Mouse (Mus musculus): ENCODE data around the gene E130308A19Rik. TPM values are rescaled to one million over a fixed set of nuclear protein-coding genes. Genes with fewer than 3 reads are reported as not detected.

Gene E130308A19Rik
- total and polyA plus RNA-seq, 3 experiments: 2.4 to 3.4 (median 3.1) TPM

- Histone ChIP-seq H3K4me1 (ENCODE audit: control insufficient read depth in 1 of 2, insufficient read depth in 2 of 2) (peaks cover 6 to 15% of the 10 kb centered on the region in 2 experiments), H3K27me3 (replicated peaks) (no peaks in the 10 kb centered on the region), H3K9ac (ENCODE audit: insufficient read depth, low read depth) (no peak overlapping the region), H3K27ac (ENCODE audit: insufficient read depth, low read depth) (no peak overlapping the region), H3K36me3 (replicated peaks in 1 of 2; ENCODE audit: control insufficient read depth in 1 of 2, insufficient read depth in 1 of 2, low read length in 1 of 2) (peaks cover 0 to 5% of the 10 kb centered on the region in 2 experiments), H3K4me3 (replicated peaks in 1 of 3; ENCODE audit: low read depth in 2 of 3, low read length in 2 of 3, poor library complexity in 1 of 3) (no peak overlapping the region), H3K4me2 (ENCODE audit: insufficient read depth, low read depth, poor library complexity, severe bottlenecking) (no peak overlapping the region), H3K9me3 (replicated peaks; ENCODE audit: low read length) (no peaks in the 10 kb centered on the region), H3K79me2 (replicated peaks; ENCODE audit: control insufficient read depth, extremely low read depth, insufficient read depth, poor library complexity, severe bottlenecking) (no peaks in the 10 kb centered on the region)
- DNase-seq (ENCODE audit: extremely low read depth): no peak
- TF ChIP-seq JUND (conservative IDR thresholded peaks at IDR 0.05; ENCODE audit: low read depth, low read length): no peak
- no peak for TF ChIP-seq BHLHE40 (IDR thresholded peaks at IDR 0.05; ENCODE audit: low read depth, low read length)
- TF ChIP-seq NRF1 (IDR thresholded peaks at IDR 0.05; ENCODE audit: low read depth, low read length): no peak
- TF ChIP-seq E2F4 (IDR thresholded peaks at IDR 0.05; ENCODE audit: insufficient replicate concordance, low read depth, low read length): no peak
- TF ChIP-seq POLR2AphosphoS2 (IDR thresholded peaks at IDR 0.05; ENCODE audit: low read depth, low read length): no peak
- no peak for TF ChIP-seq ZMIZ1 (IDR thresholded peaks at IDR 0.05; ENCODE audit: low read depth, low read length)
- no peak for TF ChIP-seq NELFE (IDR thresholded peaks at IDR 0.05; ENCODE audit: low read depth, low read length)
- no peak for TF ChIP-seq ETS1 (conservative IDR thresholded peaks at IDR 0.05; ENCODE audit: low read depth, low read length)
- no peak for TF ChIP-seq MYC (IDR thresholded peaks at IDR 0.05; ENCODE audit: low read depth, low read length)
- no peak for TF ChIP-seq MAFK (IDR thresholded peaks at IDR 0.05; ENCODE audit: insufficient replicate concordance, low read length)
- TF ChIP-seq MAZ (IDR thresholded peaks at IDR 0.05; ENCODE audit: low read depth, low read length): no peak
- no peak for TF ChIP-seq PAX5 (IDR thresholded peaks at IDR 0.05; ENCODE audit: low read length)
- no peak for TF ChIP-seq JUN (IDR thresholded peaks at IDR 0.05; ENCODE audit: insufficient read depth, low read depth, low read length)
- no peak for TF ChIP-seq CTCF (conservative IDR thresholded peaks at IDR 0.05 in 1 of 2, IDR thresholded peaks at IDR 0.05 in 1 of 2; ENCODE audit: low read depth in 2 of 2, low read length in 2 of 2)
- in situ Hi-C loops (cut with MboI; ENCODE audit: low pct_ligation_motif_present, low pct_unique_long_range_greater_than_20kb, low sequenced_read_pairs): no loop called here
- dilution Hi-C loops (cut with MboI; ENCODE audit: extremely low pct_ligation_motif_present, extremely low pct_unique_long_range_greater_than_20kb, low sequenced_read_pairs): no loop called here
Measured at GRCm38 (mm10) chr4:59686716-59687115, 60.7 kb downstream of the E130308A19Rik start.

DNA sequence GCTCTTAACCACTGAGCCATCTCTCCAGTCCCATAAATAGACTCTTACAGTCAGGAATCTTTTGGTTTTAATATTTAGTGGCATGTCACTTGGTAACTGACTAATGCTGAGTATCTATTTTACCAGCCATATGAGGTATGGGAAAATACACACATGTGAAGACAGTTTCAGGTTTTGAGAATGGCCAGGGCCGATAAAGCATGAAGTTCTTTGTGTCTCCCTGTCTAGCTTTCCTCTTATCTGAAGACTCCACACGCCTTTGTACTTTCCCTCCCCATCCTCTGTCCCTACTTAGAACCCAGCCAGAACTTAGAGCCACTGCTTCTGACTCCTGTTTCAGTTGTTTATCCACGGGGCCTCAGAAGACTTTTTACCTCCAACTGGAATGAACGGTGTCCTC lies 63.0 kb downstream of the E130308A19Rik start:
- peaks cover 0 to 5% of the 10 kb centered on the region in 2 experiments for H3K36me3 ChIP-seq (replicated peaks in 1 of 2; ENCODE audit: control insufficient read depth in 1 of 2, insufficient read depth in 1 of 2, low read length in 1 of 2)
- in situ Hi-C loops (cut with MboI; ENCODE audit: low pct_ligation_motif_present, low pct_unique_long_range_greater_than_20kb, low sequenced_read_pairs) (no loop called here), dilution Hi-C loops (cut with MboI; ENCODE audit: extremely low pct_ligation_motif_present, extremely low pct_unique_long_range_greater_than_20kb, low sequenced_read_pairs) (no loop called here)
- H3K27me3 ChIP-seq (replicated peaks): no peaks in the 10 kb centered on the region
- H3K9ac ChIP-seq (ENCODE audit: insufficient read depth, low read depth): no peak overlapping the region; the same call in 1 of the 2 replicates
- no peak overlapping the region for H3K4me2 ChIP-seq (ENCODE audit: insufficient read depth, low read depth, poor library complexity, severe bottlenecking)
- TF ChIP-seq UBTF (IDR thresholded peaks at IDR 0.05; ENCODE audit: low read depth, low read length) (no peak), KAT2A (IDR thresholded peaks at IDR 0.05; ENCODE audit: insufficient replicate concordance, low read length) (no peak), SMC3 (IDR thresholded peaks at IDR 0.05; ENCODE audit: low read depth, low read length) (no peak), ZC3H11A (IDR thresholded peaks at IDR 0.05; ENCODE audit: low read depth, low read length) (no peak), BHLHE40 (IDR thresholded peaks at IDR 0.05; ENCODE audit: low read depth, low read length) (no peak), ZMIZ1 (IDR thresholded peaks at IDR 0.05; ENCODE audit: low read depth, low read length) (no peak)
- DNase-seq (ENCODE audit: extremely low read depth): no peak
- H3K9me3 ChIP-seq (replicated peaks; ENCODE audit: low read length): no peaks in the 10 kb centered on the region
- no peaks in the 10 kb centered on the region for H3K4me1 ChIP-seq (ENCODE audit: control insufficient read depth in 1 of 2, insufficient read depth in 2 of 2)
- H3K4me3 ChIP-seq (replicated peaks in 1 of 3; ENCODE audit: low read depth in 2 of 3, low read length in 2 of 3, poor library complexity in 1 of 3): no peak overlapping the region
- no peaks in the 10 kb centered on the region for H3K79me2 ChIP-seq (replicated peaks; ENCODE audit: control insufficient read depth, extremely low read depth, insufficient read depth, poor library complexity, severe bottlenecking)
- no peak overlapping the region for H3K27ac ChIP-seq (ENCODE audit: insufficient read depth, low read depth)

Measured in CH12.LX (cell line).